Mouse (Mus musculus): ENCODE measurements at regions not wholly inside any gene's neighbourhood (a gene's known extent, or its start where the extent isn't known, plus 50 kb on each side); places are given as distances from the start of the nearest gene placed in this dataset.

GRCm38 (mm10) chr6:12140596-12140995 is 233.0 kb downstream of the Phf14 start:
- no peak overlapping the region for H3K4me3 ChIP-seq
- no peaks in the 10 kb centered on the region for H3K9me3 ChIP-seq (replicated peaks)
- H3K27me3 ChIP-seq: no peaks in the 10 kb centered on the region
- no peak overlapping the region for H3K27ac ChIP-seq
- H3K4me1 ChIP-seq: no peaks in the 10 kb centered on the region
- 84% methylated on average over 2 of the region's 2 CpGs for whole genome bisulfite sequencing
- no peak for ATAC-seq (ENCODE audit: low FRiP score)
- H3K4me2 ChIP-seq (replicated peaks): no peak overlapping the region
- H3K36me3 ChIP-seq: no peaks in the 10 kb centered on the region
- H3K9ac ChIP-seq: no peak overlapping the region

- Histone ChIP-seq H3K36me3 (no peaks in the 10 kb centered on the region), H3K9me3 (replicated peaks) (no peaks in the 10 kb centered on the region), H3K4me1 (no peaks in the 10 kb centered on the region), H3K27me3 (no peaks in the 10 kb centered on the region), H3K9ac (no peak overlapping the region), H3K4me2 (replicated peaks) (no peak overlapping the region), H3K4me3 (no peak overlapping the region), H3K27ac (no peak overlapping the region)
- ATAC-seq (ENCODE audit: low FRiP score): no peak
- WGBS: 63% methylated on average over 3 of the region's 3 CpGs
These were observed 237.6 kb downstream of the Phf14 start for GRCm38 (mm10) chr6:12145216-12145615.

DNA sequence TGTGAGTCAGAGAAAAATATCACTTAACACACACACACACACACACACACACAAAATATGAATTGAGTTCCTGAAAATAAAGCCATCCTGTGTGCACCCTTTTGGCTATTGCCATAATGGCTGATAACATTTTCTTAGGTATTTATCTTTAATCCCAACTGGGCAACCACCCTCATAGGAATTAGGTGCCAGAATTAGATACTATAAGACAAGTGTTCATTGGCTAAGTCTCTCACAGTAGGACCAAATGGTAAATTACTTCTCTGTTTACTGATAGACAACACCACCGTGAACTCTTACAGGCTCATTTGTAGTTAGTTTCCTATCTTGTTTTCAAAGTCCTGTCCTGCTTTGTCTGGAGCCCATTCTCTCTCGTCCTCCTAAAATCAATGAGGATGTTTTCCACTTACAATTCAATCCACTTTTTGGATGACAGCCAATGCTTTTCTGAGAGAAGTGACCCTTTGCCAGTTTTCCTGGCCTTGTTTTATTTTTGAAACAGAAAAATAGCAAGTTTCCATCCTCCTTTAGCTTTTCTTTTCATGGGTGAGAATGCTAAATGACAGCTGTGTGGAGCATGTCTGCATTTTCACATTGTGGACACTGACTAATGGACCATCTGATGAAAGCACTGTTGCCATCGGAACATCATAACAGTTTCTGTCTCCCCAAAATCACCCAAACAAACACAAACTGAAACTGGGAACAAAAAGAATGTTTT is 243.2 kb downstream of the Phf14 start:
- no peaks in the 10 kb centered on the region for H3K9me3 ChIP-seq (replicated peaks)
- no peaks in the 10 kb centered on the region for H3K36me3 ChIP-seq
- 66% methylated on average over 3 of the region's 3 CpGs for WGBS
- no peak overlapping the region for H3K4me2 ChIP-seq (replicated peaks)
- no peaks in the 10 kb centered on the region for H3K4me1 ChIP-seq
- H3K9ac ChIP-seq: no peak overlapping the region
- H3K27me3 ChIP-seq: no peaks in the 10 kb centered on the region
- H3K4me3 ChIP-seq: no peak overlapping the region
- no peak for ATAC-seq (ENCODE audit: low FRiP score)
- no peak overlapping the region for H3K27ac ChIP-seq

- Histone ChIP-seq H3K4me2 (replicated peaks) (no peak overlapping the region), H3K27ac (no peak overlapping the region), H3K4me3 (no peak overlapping the region), H3K27me3 (no peaks in the 10 kb centered on the region), H3K4me1 (no peaks in the 10 kb centered on the region), H3K9me3 (replicated peaks) (no peaks in the 10 kb centered on the region), H3K9ac (no peak overlapping the region), H3K36me3 (no peaks in the 10 kb centered on the region)
- 84% methylated on average over 1 of the region's 1 CpGs for WGBS
- no peak for ATAC-seq (ENCODE audit: low FRiP score)
These were observed 256.4 kb downstream of the Phf14 start for GRCm38 (mm10) chr6:12163971-12164370.

- no peak overlapping the region for H3K4me2 ChIP-seq (replicated peaks)
- H3K36me3 ChIP-seq: no peaks in the 10 kb centered on the region
- no peak overlapping the region for H3K4me3 ChIP-seq
- H3K4me1 ChIP-seq: no peaks in the 10 kb centered on the region
- no peak for ATAC-seq (ENCODE audit: low FRiP score)
- no peak overlapping the region for H3K9ac ChIP-seq
- H3K27me3 ChIP-seq: no peaks in the 10 kb centered on the region
- no peaks in the 10 kb centered on the region for H3K9me3 ChIP-seq (replicated peaks)
- WGBS: 92% methylated on average over 1 of the region's 1 CpGs
- H3K27ac ChIP-seq: no peak overlapping the region
These were observed 260.9 kb downstream of the Phf14 start for GRCm38 (mm10) chr6:12168533-12168932.

DNA sequence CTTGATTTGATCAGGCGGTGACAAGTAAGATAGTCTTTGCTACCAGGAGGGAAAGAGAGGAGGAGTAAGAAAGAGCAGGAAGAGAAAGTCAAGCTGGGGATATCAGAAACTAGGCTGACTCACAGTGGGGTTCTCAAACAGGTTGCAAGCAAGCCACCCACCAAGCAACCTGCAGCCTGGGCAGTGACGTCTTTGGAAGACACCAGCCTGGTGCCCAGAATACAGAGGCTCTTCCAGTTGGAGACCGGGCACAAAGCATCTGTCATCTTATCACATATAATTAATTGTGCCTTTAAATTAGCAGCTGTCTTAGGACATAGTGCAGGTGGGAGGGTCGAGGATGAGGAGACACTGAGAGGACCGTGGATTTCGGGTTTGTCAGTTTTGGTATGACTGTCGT is 261.8 kb downstream of the Phf14 start:
- no peaks in the 10 kb centered on the region for H3K9me3 ChIP-seq (replicated peaks)
- no peak overlapping the region for H3K9ac ChIP-seq
- 74% methylated on average over 7 of the region's 7 CpGs for WGBS
- H3K4me3 ChIP-seq: no peak overlapping the region
- H3K4me2 ChIP-seq (replicated peaks): no peak overlapping the region
- no peak for ATAC-seq (ENCODE audit: low FRiP score)
- no peaks in the 10 kb centered on the region for H3K36me3 ChIP-seq
- H3K4me1 ChIP-seq: no peaks in the 10 kb centered on the region
- H3K27me3 ChIP-seq: no peaks in the 10 kb centered on the region
- no peak overlapping the region for H3K27ac ChIP-seq

DNA sequence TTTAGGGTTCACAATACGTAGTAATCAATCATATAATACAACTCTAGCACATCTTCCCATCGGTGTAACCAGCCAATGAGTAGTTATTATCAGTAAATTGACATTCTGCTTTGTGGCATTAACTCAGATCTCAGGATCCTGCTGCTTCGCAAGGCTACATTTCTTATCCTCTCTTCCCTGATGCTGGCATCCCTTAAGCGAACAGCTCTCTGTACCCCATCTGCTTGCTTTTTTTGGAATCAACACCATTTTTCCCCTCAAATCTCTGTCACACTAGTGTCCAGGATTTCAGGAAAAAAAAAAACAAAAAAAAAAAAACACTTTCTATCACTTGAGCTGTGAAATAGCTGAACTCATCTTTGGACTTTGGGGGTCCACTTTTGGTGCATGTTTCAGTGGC is 263.1 kb downstream of the Phf14 start:
- 84% methylated on average over 4 of the region's 4 CpGs for WGBS
- no peak overlapping the region for H3K4me3 ChIP-seq
- H3K9me3 ChIP-seq (replicated peaks): no peaks in the 10 kb centered on the region
- H3K27ac ChIP-seq: no peak overlapping the region
- H3K27me3 ChIP-seq: no peaks in the 10 kb centered on the region
- no peak for ATAC-seq (ENCODE audit: low FRiP score)
- H3K4me1 ChIP-seq: no peaks in the 10 kb centered on the region
- no peak overlapping the region for H3K9ac ChIP-seq
- no peaks in the 10 kb centered on the region for H3K36me3 ChIP-seq
- H3K4me2 ChIP-seq (replicated peaks): no peak overlapping the region

GRCm38 (mm10) chr6:12171189-12171588 is 263.6 kb downstream of the Phf14 start:
- ATAC-seq (ENCODE audit: low FRiP score): no peak
- no peaks in the 10 kb centered on the region for H3K4me1 ChIP-seq
- H3K27me3 ChIP-seq: no peaks in the 10 kb centered on the region
- no peaks in the 10 kb centered on the region for H3K9me3 ChIP-seq (replicated peaks)
- no peak overlapping the region for H3K4me3 ChIP-seq
- no peak overlapping the region for H3K27ac ChIP-seq
- no peak overlapping the region for H3K9ac ChIP-seq
- H3K36me3 ChIP-seq: no peaks in the 10 kb centered on the region
- no peak overlapping the region for H3K4me2 ChIP-seq (replicated peaks)
- WGBS: 81% methylated on average over 2 of the region's 2 CpGs

DNA sequence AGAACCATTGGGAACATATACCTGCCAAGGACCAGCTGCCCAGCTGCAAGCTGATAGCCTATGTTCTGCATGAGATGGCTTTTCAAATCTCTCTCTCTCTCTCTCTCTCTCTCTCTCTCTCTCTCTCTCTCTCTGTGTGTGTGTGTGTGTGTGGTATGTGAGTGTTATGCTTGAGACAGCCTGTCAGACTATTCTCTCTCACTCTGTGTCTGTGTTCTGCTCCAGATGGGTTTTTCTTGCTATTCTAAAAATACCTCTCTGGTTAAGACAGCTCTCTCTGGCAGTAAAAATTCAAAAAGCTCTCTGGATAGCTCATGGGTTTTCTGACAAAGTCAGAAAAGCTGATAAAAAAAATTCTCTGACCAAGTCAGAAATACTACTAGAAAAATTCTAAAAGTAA is 270.4 kb downstream of the Phf14 start:
- H3K4me3 ChIP-seq: no peak overlapping the region
- H3K36me3 ChIP-seq: no peaks in the 10 kb centered on the region
- H3K27ac ChIP-seq: no peak overlapping the region
- H3K4me2 ChIP-seq (replicated peaks): no peak overlapping the region
- H3K27me3 ChIP-seq: no peaks in the 10 kb centered on the region
- H3K4me1 ChIP-seq: no peaks in the 10 kb centered on the region
- no peak for ATAC-seq (ENCODE audit: low FRiP score)
- no peak overlapping the region for H3K9ac ChIP-seq
- H3K9me3 ChIP-seq (replicated peaks): no peaks in the 10 kb centered on the region

GRCm38 (mm10) chr6:12180951-12181350 is 273.3 kb downstream of the Phf14 start:
- H3K27ac ChIP-seq: no peak overlapping the region
- H3K27me3 ChIP-seq: no peaks in the 10 kb centered on the region
- H3K4me1 ChIP-seq: no peaks in the 10 kb centered on the region
- no peak for ATAC-seq (ENCODE audit: low FRiP score)
- WGBS: 95% methylated on average over 3 of the region's 3 CpGs
- H3K36me3 ChIP-seq: no peaks in the 10 kb centered on the region
- H3K9me3 ChIP-seq (replicated peaks): no peaks in the 10 kb centered on the region
- no peak overlapping the region for H3K4me2 ChIP-seq (replicated peaks)
- H3K4me3 ChIP-seq: no peak overlapping the region
- no peak overlapping the region for H3K9ac ChIP-seq

GRCm38 (mm10) chr6:12210190-12210589 is 302.6 kb downstream of the Phf14 start:
- Histone ChIP-seq H3K27ac (no peak overlapping the region), H3K4me3 (no peak overlapping the region), H3K4me1 (no peaks in the 10 kb centered on the region), H3K4me2 (replicated peaks) (no peak overlapping the region), H3K9me3 (replicated peaks) (no peaks in the 10 kb centered on the region), H3K27me3 (no peaks in the 10 kb centered on the region), H3K9ac (no peak overlapping the region), H3K36me3 (no peaks in the 10 kb centered on the region)
- ATAC-seq (ENCODE audit: low FRiP score): no peak
- WGBS: 69% methylated on average over 1 of the region's 1 CpGs

DNA sequence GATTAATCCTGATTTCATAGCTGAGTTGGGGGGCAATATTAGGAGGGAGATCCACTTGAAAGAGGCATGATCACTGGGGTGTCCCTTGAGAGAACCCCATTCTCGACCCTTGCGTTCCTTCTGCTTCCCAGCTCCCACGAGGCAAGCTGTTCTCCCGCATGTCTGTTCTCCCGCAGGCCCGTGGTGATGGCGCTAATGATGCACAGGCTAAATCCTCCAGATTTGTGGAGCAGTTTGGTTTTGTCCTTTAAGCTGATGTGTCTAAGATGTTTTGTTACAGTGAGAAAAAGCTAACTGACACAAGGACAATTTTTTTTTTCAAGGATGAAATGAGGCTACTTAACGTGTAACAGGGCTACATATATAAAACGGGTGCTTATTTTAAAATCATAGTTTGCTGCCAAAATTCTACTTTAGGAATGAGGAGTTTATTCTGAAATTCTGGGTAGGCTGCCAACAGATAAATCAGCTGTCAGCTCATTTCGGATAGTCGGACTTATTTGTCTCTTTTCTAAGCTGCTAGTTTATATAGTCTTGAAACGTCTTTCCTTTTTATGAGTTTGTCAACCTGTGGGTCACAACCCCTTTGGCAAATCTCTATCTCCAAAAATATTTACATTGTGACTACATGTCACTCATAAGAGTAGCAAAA is 307.0 kb downstream of the Phf14 start:
- Histone ChIP-seq H3K9ac (no peak overlapping the region), H3K27ac (no peak overlapping the region), H3K36me3 (no peaks in the 10 kb centered on the region), H3K27me3 (no peaks in the 10 kb centered on the region), H3K9me3 (replicated peaks) (peaks cover 10% of the 10 kb centered on the region; the same call in 1 of the 2 replicates), H3K4me1 (no peaks in the 10 kb centered on the region), H3K4me2 (replicated peaks) (no peak overlapping the region), H3K4me3 (no peak overlapping the region)
- 89% methylated on average over 12 of the region's 12 CpGs for WGBS
- ATAC-seq (ENCODE audit: low FRiP score): no peak

DNA sequence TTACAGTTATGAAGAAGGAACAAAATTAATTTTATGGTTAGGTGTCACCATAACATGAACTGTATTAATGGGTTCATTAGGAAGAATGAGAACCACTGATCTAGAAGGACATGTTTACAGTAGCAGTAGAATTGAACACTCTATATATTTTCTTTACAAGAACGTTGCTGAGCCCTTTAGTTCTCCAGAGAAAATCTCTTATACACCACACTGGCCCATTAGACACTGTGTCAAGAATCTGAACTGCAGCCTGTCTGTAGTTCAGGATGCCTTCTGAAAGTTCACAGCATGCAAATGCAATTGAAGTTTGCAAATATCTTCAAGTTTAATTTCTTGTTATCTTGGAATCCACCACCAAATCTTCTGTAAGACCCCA is 307.6 kb downstream of the Phf14 start:
- Histone ChIP-seq H3K27ac (no peak overlapping the region), H3K9me3 (replicated peaks) (peaks cover 14% of the 10 kb centered on the region), H3K36me3 (no peaks in the 10 kb centered on the region), H3K9ac (no peak overlapping the region), H3K4me2 (replicated peaks) (no peak overlapping the region), H3K4me3 (no peak overlapping the region), H3K4me1 (no peaks in the 10 kb centered on the region), H3K27me3 (no peaks in the 10 kb centered on the region)
- 70% methylated on average over 1 of the region's 1 CpGs for WGBS
- ATAC-seq (ENCODE audit: low FRiP score): no peak
